Mouse (Mus musculus): ENCODE results near the gene Eps15l1. TPM values are rescaled to one million over a fixed set of nuclear protein-coding genes. Genes with fewer than 3 reads are reported as not detected.

The Eps15l1 gene
- total RNA-seq, 2 experiments from 2014 or later: 118 to 151 TPM

DNA sequence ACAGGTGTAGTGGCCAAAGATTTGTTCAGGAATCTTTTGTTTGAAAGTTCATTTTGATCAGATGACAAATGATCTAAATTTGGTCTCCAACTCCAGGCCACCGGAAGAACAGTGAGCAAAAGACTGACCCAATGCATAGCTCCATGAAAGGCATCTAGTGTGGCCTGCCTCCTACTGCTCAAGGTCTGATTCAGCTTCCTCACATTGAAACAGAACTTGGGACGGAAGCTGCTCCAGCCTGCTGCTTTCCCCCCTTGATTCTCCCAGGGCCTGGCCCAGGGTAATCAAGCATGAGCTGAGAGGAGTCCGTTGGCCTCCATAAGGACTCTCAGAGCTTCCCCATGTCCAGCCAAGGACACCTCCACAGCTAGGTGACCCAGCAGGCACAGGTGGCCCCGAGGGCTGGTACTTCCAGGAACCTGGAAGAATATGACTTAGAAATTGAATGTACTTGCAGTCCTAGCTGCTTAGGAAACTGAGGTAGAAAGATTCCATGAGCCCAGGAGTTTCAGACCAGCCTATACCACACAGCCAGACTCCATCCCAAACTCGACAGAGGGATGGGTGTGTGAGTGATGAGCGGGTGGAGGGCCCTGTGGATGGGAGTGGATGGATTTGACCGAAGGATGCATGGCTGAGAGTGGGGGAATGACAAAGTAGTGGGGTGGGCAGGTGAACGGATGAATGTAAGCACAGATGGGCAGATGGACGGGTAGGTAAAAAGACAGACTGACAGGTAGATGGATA is 120.4 kb downstream of the Eps15l1 start:
- no peak for ATAC-seq (replicated peaks; ENCODE audit: low FRiP score, poor library complexity, severe bottlenecking)

DNA sequence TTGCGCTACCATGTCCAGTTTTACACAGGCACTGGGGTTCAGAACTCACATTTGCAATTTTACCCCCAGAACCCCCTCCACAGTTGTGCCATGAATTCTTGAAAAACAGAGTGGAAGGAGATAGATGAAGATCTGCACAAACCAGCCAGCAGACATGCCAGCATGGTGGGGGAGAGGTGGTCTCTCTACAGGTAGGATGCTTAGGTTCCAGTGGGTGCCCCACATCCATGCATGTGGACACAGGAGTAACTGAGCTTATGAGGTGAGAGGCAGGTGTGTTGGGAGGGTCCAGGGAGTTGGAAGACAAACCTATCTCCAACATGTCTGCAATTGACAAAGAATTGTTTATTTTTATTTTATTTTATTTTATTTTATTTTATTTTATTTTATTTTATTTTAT is 122.3 kb downstream of the Eps15l1 start:
- no peak for ATAC-seq (replicated peaks; ENCODE audit: low FRiP score, poor library complexity, severe bottlenecking)

DNA sequence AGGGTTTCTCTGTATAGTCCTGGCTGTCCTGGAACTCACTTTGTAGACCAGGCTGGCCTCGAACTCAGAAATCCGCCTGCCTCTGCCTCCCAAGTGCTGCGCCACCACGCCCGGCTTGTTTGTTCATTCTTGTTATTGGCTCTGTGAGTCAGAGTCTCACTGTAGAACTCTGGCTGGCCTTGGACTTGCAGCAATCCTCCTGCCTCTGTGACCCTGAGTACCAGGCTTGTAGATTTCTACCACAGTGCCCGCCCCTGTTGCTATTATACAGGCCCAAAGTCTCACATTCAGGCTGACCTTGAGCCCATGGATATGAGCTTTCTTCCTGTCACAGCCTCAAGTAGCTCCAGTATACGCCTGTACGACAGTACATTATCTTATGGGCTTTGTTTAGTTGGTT is 124.7 kb downstream of the Eps15l1 start:
- ATAC-seq (replicated peaks; ENCODE audit: low FRiP score, poor library complexity, severe bottlenecking): no peak

DNA sequence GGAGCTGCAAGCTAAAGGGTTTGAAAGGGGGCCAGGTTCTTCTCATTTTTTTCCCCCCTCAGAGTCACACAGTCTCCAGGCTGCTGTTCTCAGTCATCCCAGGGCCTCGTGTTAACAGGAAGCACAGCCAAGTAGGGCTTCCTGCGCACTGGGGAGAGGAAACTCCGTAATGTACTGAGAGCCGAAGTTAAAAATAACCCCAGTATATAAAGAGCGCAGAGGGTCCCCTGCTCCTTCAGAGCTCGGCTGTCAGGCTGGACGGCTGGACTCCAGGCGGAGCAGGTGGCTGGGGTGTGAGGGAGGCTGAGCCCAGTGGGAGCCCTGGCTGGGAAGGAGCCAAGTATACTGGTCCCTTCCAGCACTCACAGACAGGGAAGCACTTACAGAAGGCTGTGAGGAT is 125.6 kb downstream of the Eps15l1 start:
- no peak for ATAC-seq (replicated peaks; ENCODE audit: low FRiP score, poor library complexity, severe bottlenecking)

DNA sequence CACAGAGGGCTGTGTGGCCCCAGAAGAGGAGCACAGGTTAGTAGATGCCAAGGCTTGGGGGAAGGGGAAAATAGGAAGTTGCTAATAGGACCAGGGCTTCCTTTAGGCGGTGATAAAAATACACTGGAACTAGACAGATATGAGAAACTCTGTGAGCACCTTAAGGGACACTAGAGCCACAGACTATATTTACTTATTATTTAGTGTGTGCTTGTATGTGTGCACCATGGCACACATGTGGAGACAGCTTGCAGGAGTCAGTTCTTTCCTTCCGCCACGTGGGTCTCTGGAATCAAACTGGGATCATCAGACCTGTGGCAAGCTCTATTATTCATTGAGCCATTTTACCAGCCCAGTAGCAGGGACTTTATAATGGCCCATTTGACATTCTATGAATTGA is 126.1 kb downstream of the Eps15l1 start:
- no peak for ATAC-seq (replicated peaks; ENCODE audit: low FRiP score, poor library complexity, severe bottlenecking)

DNA sequence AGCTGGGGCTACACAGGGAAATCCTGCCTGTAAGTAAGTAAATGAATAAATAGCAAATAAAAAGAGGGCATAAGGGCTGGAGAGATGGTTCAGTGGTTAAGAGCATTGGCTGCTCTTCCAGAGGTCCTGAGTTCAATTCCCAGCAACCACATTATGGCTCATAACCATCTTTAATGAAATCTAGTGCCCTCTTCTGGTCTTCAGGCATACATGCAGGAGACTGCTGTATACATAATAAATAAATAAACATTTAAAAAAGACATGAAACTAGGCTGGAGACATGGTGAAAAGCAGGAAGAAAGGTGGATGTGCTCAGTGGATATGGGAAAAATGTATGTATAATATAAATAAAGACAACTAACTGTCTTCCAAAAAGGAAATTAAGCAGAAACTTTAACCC is 128.0 kb downstream of the Eps15l1 start:
- no peak for ATAC-seq (replicated peaks; ENCODE audit: low FRiP score, poor library complexity, severe bottlenecking)

DNA sequence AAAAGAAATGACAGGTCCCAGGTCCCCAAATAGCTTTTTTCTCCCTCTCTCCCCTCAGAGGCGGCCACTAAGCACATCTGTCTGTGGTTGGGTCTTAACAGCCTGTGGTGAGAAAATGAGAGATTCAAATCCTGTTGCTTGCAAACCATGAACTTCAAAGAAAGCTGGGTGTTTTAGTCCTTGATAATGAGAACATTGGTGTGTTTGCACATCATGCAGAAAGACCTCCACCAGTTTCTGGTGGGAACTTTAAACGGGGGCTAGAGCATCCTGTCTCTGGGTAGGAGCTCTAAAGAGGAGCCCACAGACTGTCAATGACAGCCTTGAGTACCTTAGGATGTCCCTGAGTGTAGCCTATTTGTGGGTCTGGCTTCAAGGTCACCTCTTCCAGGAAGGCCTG is 130.2 kb downstream of the Eps15l1 start:
- no peak for ATAC-seq (replicated peaks; ENCODE audit: low FRiP score, poor library complexity, severe bottlenecking)

Other genes with a start within 250 kb of the Eps15l1 start
- gene Hsh2d, start 231.8 kb downstream of the Eps15l1 start, total RNA-seq (2015; ENCODE audit: low replicate concordance): 1.4 and 4.6 TPM in 2 replicates
- gene Hsh2d, start 231.8 kb downstream of the Eps15l1 start, total RNA-seq (2017; ENCODE audit: low replicate concordance): 0.64 TPM in 1 of 2 replicates, not detected in the other
- not detected in 2 replicates for gene Cib3, start 208.6 kb downstream of the Eps15l1 start, total RNA-seq (2015; ENCODE audit: low replicate concordance)
- 0.77 TPM in 1 of 2 replicates, not detected in the other for gene Cib3, start 208.6 kb downstream of the Eps15l1 start, total RNA-seq (2017; ENCODE audit: low replicate concordance)
- gene Gm11034, start 207.8 kb downstream of the Eps15l1 start, total RNA-seq (2015; ENCODE audit: low replicate concordance): not detected in 2 replicates
- gene Gm11034, start 207.8 kb downstream of the Eps15l1 start, total RNA-seq (2017; ENCODE audit: low replicate concordance): not detected in 2 replicates
- gene Fam32a, start 201.7 kb downstream of the Eps15l1 start, total RNA-seq (2015; ENCODE audit: low replicate concordance): 20.1 and 42.5 TPM in 2 replicates
- 25.3 and 30.5 TPM in 2 replicates for gene Fam32a, start 201.7 kb downstream of the Eps15l1 start, total RNA-seq (2017; ENCODE audit: low replicate concordance)
- gene Ap1m1, start 181.4 kb downstream of the Eps15l1 start, total RNA-seq (2015; ENCODE audit: low replicate concordance): 52.8 and 56.6 TPM in 2 replicates
- 27.6 and 47.7 TPM in 2 replicates for gene Ap1m1, start 181.4 kb downstream of the Eps15l1 start, total RNA-seq (2017; ENCODE audit: low replicate concordance)
- gene Gm10282, start 116.2 kb downstream of the Eps15l1 start, total RNA-seq (2015; ENCODE audit: low replicate concordance): 32.8 and 36.5 TPM in 2 replicates
- gene Gm10282, start 116.2 kb downstream of the Eps15l1 start, total RNA-seq (2017; ENCODE audit: low replicate concordance): 19.9 and 23.5 TPM in 2 replicates
- gene Klf2, start 102.4 kb downstream of the Eps15l1 start, total RNA-seq (2015; ENCODE audit: low replicate concordance): 5.4 and 13.3 TPM in 2 replicates
- gene Klf2, start 102.4 kb downstream of the Eps15l1 start, total RNA-seq (2017; ENCODE audit: low replicate concordance): 2.9 and 5.5 TPM in 2 replicates
- gene Calr3, start 22.4 kb upstream of the Eps15l1 start, total RNA-seq (2015; ENCODE audit: low replicate concordance): not detected in 2 replicates
- gene Calr3, start 22.4 kb upstream of the Eps15l1 start, total RNA-seq (2017; ENCODE audit: low replicate concordance): not detected in 2 replicates
- gene 1700030K09Rik, start 22.4 kb upstream of the Eps15l1 start, total RNA-seq (2015; ENCODE audit: low replicate concordance): 0.84 TPM in 1 of 2 replicates, not detected in the other
- gene 1700030K09Rik, start 22.4 kb upstream of the Eps15l1 start, total RNA-seq (2017; ENCODE audit: low replicate concordance): 1.4 and 1.8 TPM in 2 replicates
- gene Cherp, start 53.8 kb upstream of the Eps15l1 start, total RNA-seq (2015; ENCODE audit: low replicate concordance): 52.4 and 63.1 TPM in 2 replicates
- gene Cherp, start 53.8 kb upstream of the Eps15l1 start, total RNA-seq (2017; ENCODE audit: low replicate concordance): 14.8 and 18.6 TPM in 2 replicates
- 18.7 and 19.3 TPM in 2 replicates for gene Slc35e1, start 71.2 kb upstream of the Eps15l1 start, total RNA-seq (2015; ENCODE audit: low replicate concordance)
- gene Slc35e1, start 71.2 kb upstream of the Eps15l1 start, total RNA-seq (2017; ENCODE audit: low replicate concordance): 27.1 and 29.0 TPM in 2 replicates
- gene Med26, start 126.8 kb upstream of the Eps15l1 start, total RNA-seq (2015; ENCODE audit: low replicate concordance): 5.4 and 6.8 TPM in 2 replicates
- 7.3 and 8.7 TPM in 2 replicates for gene Med26, start 126.8 kb upstream of the Eps15l1 start, total RNA-seq (2017; ENCODE audit: low replicate concordance)
- gene Smim7, start 149.6 kb upstream of the Eps15l1 start, total RNA-seq (2015; ENCODE audit: low replicate concordance): 18.4 and 20.2 TPM in 2 replicates
- gene Smim7, start 149.6 kb upstream of the Eps15l1 start, total RNA-seq (2017; ENCODE audit: low replicate concordance): 11.6 and 22.6 TPM in 2 replicates
- gene Tmem38a, start 150.6 kb upstream of the Eps15l1 start, total RNA-seq (2015; ENCODE audit: low replicate concordance): not detected in 2 replicates
- gene Tmem38a, start 150.6 kb upstream of the Eps15l1 start, total RNA-seq (2017; ENCODE audit: low replicate concordance): not detected in 2 replicates
- gene Nwd1, start 225.3 kb upstream of the Eps15l1 start, total RNA-seq (2015; ENCODE audit: low replicate concordance): 8.3 TPM in 1 of 2 replicates, not detected in the other
- 0.51 TPM in 1 of 2 replicates, not detected in the other for gene Nwd1, start 225.3 kb upstream of the Eps15l1 start, total RNA-seq (2017; ENCODE audit: low replicate concordance)

All from erythroid progenitor cell, adult 5-6 weeks (primary cell).